Mouse (Mus musculus): ENCODE results near the gene Tmem82.

GRCm38 (mm10) chr4:141619299-141619883 lies 958 bp upstream of the Tmem82 start:
- TF ChIP-seq GATA1 (IDR thresholded peaks at IDR 0.05; ENCODE audit: borderline replicate concordance, low read length) (no peak), FLI1 (IDR thresholded peaks at IDR 0.05; ENCODE audit: low read length) (no peak)
